Mouse (Mus musculus): ENCODE measurements around the gene Rsl24d1. TPM values are rescaled to one million over a fixed set of nuclear protein-coding genes. Genes with fewer than 3 reads are reported as not detected.
A peak's percentile ranks its signal among the peaks of the same experiment; 100 is the strongest.

The Rsl24d1 gene
- polyA plus RNA-seq (2014; fragmentation: Nextera tagmentation; extraction: Ambion mirVana), result 135 and 138 TPM in 2 replicates

- H3K9ac ChIP-seq (ENCODE audit: low read length), result peak within 1 kb of the TSS; percentile 82
- no peaks in the 10 kb centered on the region for H3K9me3 ChIP-seq (replicated peaks; ENCODE audit: control insufficient read depth, low read length)
- no peaks in the 10 kb centered on the region; the same call in 1 of the 2 replicates for H3K27me3 ChIP-seq (replicated peaks; ENCODE audit: control insufficient read depth, insufficient read depth, low read length)
- H3K27ac ChIP-seq (ENCODE audit: low read depth, low read length), result peak within 1 kb of the TSS; percentile 60; the same call in 1 of the 2 replicates
- peak within 1 kb of the TSS; percentile 90 for H3K4me3 ChIP-seq (ENCODE audit: low read depth, low read length)
- ATAC-seq (peak; percentile 98), DNase-seq (ENCODE audit: low spot score) (peak; percentile 96)
- WGBS, result under 1% methylated on average over 64 of the region's 64 CpGs
- peaks cover 28% of the 10 kb centered on the region for H3K36me3 ChIP-seq (ENCODE audit: control insufficient read depth, insufficient read depth, low read length)
- peak within 1 kb of the TSS; percentile 77 for H3K4me2 ChIP-seq (ENCODE audit: low read length)
- H3K4me1 ChIP-seq (ENCODE audit: control insufficient read depth, insufficient read depth, low read length), result peaks cover 2% of the 10 kb centered on the region; the same call in 1 of the 2 replicates
Observed at GRCm38 (mm10) chr9:73112919-73113906, at the start of gene Rsl24d1. TSS of gene Rsl24d1 (plus strand) at chr9:73113426.

DNA sequence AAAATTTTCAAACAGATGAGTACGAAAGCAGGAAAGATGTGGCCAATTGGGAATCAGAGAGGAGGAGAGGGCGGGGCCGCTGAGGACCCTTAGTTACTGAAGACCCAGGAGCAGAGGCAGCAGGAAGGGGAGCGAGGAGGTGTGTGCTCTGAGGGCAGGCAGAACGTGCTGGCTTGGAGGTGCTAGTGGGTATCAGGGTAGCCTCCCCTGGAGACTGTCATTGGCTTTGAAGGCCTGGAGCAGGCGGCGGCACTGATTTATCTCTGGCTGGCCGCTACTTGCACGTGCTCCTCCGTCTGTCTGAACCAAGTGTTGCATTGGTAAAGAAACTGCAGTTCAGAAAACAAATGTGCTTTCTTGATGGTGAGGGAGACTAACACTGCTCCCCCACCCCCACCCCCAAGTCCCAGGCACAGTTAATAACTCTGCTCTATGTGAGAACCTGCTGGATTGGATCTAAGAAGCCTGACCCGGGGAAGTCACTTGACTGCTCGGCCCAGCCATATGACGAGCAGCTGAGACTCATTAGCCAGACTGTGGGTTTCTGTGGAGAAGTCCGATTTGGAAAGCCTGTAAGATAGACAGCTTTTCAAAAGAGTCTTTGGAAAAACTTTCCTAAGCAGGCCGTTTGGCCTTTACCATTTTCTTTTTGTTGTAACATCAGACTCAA lies 49.5 kb upstream of the Rsl24d1 start:
- 38% methylated on average over 15 of the region's 15 CpGs for WGBS

GRCm38 (mm10) chr9:73067086-73067485 lies 46.1 kb upstream of the Rsl24d1 start:
- no peaks in the 10 kb centered on the region for H3K4me1 ChIP-seq (ENCODE audit: control insufficient read depth, insufficient read depth, low read length)
- 34% methylated on average over 10 of the region's 10 CpGs for WGBS
- H3K27me3 ChIP-seq (replicated peaks; ENCODE audit: control insufficient read depth, insufficient read depth, low read length), result no peaks in the 10 kb centered on the region
- no peak overlapping the region for H3K9ac ChIP-seq (ENCODE audit: low read length)
- no peaks in the 10 kb centered on the region for H3K36me3 ChIP-seq (ENCODE audit: control insufficient read depth, insufficient read depth, low read length)
- no peak for DNase-seq (ENCODE audit: low spot score)
- H3K4me3 ChIP-seq (ENCODE audit: low read depth, low read length), result no peak overlapping the region
- no peak for ATAC-seq
- no peak overlapping the region for H3K27ac ChIP-seq (ENCODE audit: low read depth, low read length)
- H3K4me2 ChIP-seq (ENCODE audit: low read length), result no peak overlapping the region
- H3K9me3 ChIP-seq (replicated peaks; ENCODE audit: control insufficient read depth, low read length), result no peaks in the 10 kb centered on the region

More for the DNA sequence above, 49.5 kb upstream of the Rsl24d1 start:
- Histone ChIP-seq H3K9me3 (replicated peaks; ENCODE audit: control insufficient read depth, low read length) (no peaks in the 10 kb centered on the region), H3K4me3 (ENCODE audit: low read depth, low read length) (no peak overlapping the region), H3K9ac (ENCODE audit: low read length) (peak overlapping the region; percentile 37; the same call in 1 of the 2 replicates), H3K4me2 (ENCODE audit: low read length) (no peak overlapping the region), H3K4me1 (ENCODE audit: control insufficient read depth, insufficient read depth, low read length) (no peaks in the 10 kb centered on the region), H3K36me3 (ENCODE audit: control insufficient read depth, insufficient read depth, low read length) (no peaks in the 10 kb centered on the region), H3K27me3 (replicated peaks; ENCODE audit: control insufficient read depth, insufficient read depth, low read length) (no peaks in the 10 kb centered on the region), H3K27ac (ENCODE audit: low read depth, low read length) (no peak overlapping the region)
- ATAC-seq (no peak), DNase-seq (ENCODE audit: low spot score) (no peak)

GRCm38 (mm10) chr9:73068230-73068679 lies 45.0 kb upstream of the Rsl24d1 start:
- H3K36me3 ChIP-seq (ENCODE audit: control insufficient read depth, insufficient read depth, low read length), result no peaks in the 10 kb centered on the region

GRCm38 (mm10) chr9:73068688-73069087 lies 44.5 kb upstream of the Rsl24d1 start:
- ATAC-seq (no peak), DNase-seq (ENCODE audit: low spot score) (no peak)
- H3K9ac ChIP-seq (ENCODE audit: low read length), result no peak overlapping the region
- no peak overlapping the region for H3K4me3 ChIP-seq (ENCODE audit: low read depth, low read length)
- no peaks in the 10 kb centered on the region for H3K27me3 ChIP-seq (replicated peaks; ENCODE audit: control insufficient read depth, insufficient read depth, low read length)
- 94% methylated on average over 6 of the region's 6 CpGs for WGBS
- H3K36me3 ChIP-seq (ENCODE audit: control insufficient read depth, insufficient read depth, low read length), result no peaks in the 10 kb centered on the region
- no peak overlapping the region for H3K4me2 ChIP-seq (ENCODE audit: low read length)
- no peaks in the 10 kb centered on the region for H3K9me3 ChIP-seq (replicated peaks; ENCODE audit: control insufficient read depth, low read length)
- no peaks in the 10 kb centered on the region for H3K4me1 ChIP-seq (ENCODE audit: control insufficient read depth, insufficient read depth, low read length)
- H3K27ac ChIP-seq (ENCODE audit: low read depth, low read length), result no peak overlapping the region

More at GRCm38 (mm10) chr9:73068230-73068679, 45.0 kb upstream of the Rsl24d1 start:
- no peaks in the 10 kb centered on the region for H3K9me3 ChIP-seq (replicated peaks; ENCODE audit: control insufficient read depth, low read length)
- no peaks in the 10 kb centered on the region for H3K4me1 ChIP-seq (ENCODE audit: control insufficient read depth, insufficient read depth, low read length)
- WGBS, result 69% methylated on average over 6 of the region's 6 CpGs
- no peaks in the 10 kb centered on the region for H3K27me3 ChIP-seq (replicated peaks; ENCODE audit: control insufficient read depth, insufficient read depth, low read length)
- H3K9ac ChIP-seq (ENCODE audit: low read length), result no peak overlapping the region
- DNase-seq (ENCODE audit: low spot score) (no peak), ATAC-seq (no peak)
- no peak overlapping the region for H3K4me2 ChIP-seq (ENCODE audit: low read length)
- H3K4me3 ChIP-seq (ENCODE audit: low read depth, low read length), result no peak overlapping the region
- H3K27ac ChIP-seq (ENCODE audit: low read depth, low read length), result no peak overlapping the region

DNA sequence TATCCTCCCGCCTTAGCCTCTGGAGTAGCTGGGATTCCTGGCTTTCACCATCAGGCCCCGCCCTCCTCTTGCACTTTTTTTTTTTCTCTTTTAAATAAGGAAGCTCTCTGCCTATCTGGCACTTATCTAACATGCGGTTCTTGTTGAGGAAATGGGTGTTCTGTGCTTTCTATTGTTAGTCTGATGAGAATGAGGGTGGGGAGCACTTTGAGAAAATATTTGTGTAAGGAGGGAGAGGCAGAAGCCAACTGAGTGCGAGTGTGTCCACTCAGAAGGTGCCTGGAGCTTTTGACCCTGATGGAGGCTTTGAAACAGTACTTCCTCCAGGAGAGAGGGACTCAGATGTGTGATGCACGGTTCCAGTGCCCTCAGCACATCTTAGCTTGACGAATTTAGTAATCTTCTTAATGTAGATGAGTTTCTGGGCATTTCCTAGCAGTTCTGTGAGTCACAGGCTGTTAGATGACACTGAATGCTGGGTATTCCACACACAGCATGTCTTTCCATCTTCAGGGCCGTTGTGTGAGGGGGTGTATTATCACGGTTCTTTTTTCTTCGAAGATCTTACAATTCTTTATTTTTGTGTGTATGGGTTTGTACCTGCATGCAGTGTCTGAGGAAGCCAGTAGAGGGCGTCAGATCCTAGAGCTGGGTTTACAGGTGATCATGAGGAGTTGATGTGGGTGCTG lies 42.1 kb upstream of the Rsl24d1 start:
- ATAC-seq, result no peak
- Histone ChIP-seq H3K9me3 (replicated peaks; ENCODE audit: control insufficient read depth, low read length) (no peaks in the 10 kb centered on the region), H3K4me1 (ENCODE audit: control insufficient read depth, insufficient read depth, low read length) (no peaks in the 10 kb centered on the region), H3K27ac (ENCODE audit: low read depth, low read length) (no peak overlapping the region), H3K27me3 (replicated peaks; ENCODE audit: control insufficient read depth, insufficient read depth, low read length) (no peaks in the 10 kb centered on the region), H3K4me2 (ENCODE audit: low read length) (no peak overlapping the region), H3K4me3 (ENCODE audit: low read depth, low read length) (no peak overlapping the region), H3K9ac (ENCODE audit: low read length) (no peak overlapping the region), H3K36me3 (ENCODE audit: control insufficient read depth, insufficient read depth, low read length) (no peaks in the 10 kb centered on the region)
- no peak for DNase-seq (ENCODE audit: low spot score)
- 78% methylated on average over 10 of the region's 10 CpGs for WGBS

- Histone ChIP-seq H3K9me3 (replicated peaks; ENCODE audit: control insufficient read depth, low read length) (no peaks in the 10 kb centered on the region), H3K9ac (ENCODE audit: low read length) (no peak overlapping the region), H3K4me3 (ENCODE audit: low read depth, low read length) (no peak overlapping the region), H3K27ac (ENCODE audit: low read depth, low read length) (no peak overlapping the region), H3K36me3 (ENCODE audit: control insufficient read depth, insufficient read depth, low read length) (no peaks in the 10 kb centered on the region), H3K4me1 (ENCODE audit: control insufficient read depth, insufficient read depth, low read length) (no peaks in the 10 kb centered on the region), H3K27me3 (replicated peaks; ENCODE audit: control insufficient read depth, insufficient read depth, low read length) (no peaks in the 10 kb centered on the region), H3K4me2 (ENCODE audit: low read length) (no peak overlapping the region)
- ATAC-seq, result no peak
- DNase-seq (ENCODE audit: low spot score), result no peak
- WGBS, result 82% methylated on average over 8 of the region's 8 CpGs
Observed at GRCm38 (mm10) chr9:73072426-73072825, 40.8 kb upstream of the Rsl24d1 start.

- Histone ChIP-seq H3K27me3 (replicated peaks; ENCODE audit: control insufficient read depth, insufficient read depth, low read length) (no peaks in the 10 kb centered on the region), H3K9ac (ENCODE audit: low read length) (no peak overlapping the region), H3K36me3 (ENCODE audit: control insufficient read depth, insufficient read depth, low read length) (no peaks in the 10 kb centered on the region), H3K9me3 (replicated peaks; ENCODE audit: control insufficient read depth, low read length) (no peaks in the 10 kb centered on the region), H3K4me3 (ENCODE audit: low read depth, low read length) (no peak overlapping the region), H3K4me1 (ENCODE audit: control insufficient read depth, insufficient read depth, low read length) (no peaks in the 10 kb centered on the region), H3K27ac (ENCODE audit: low read depth, low read length) (no peak overlapping the region), H3K4me2 (ENCODE audit: low read length) (no peak overlapping the region)
- no peak for DNase-seq (ENCODE audit: low spot score)
- ATAC-seq, result no peak
- 95% methylated on average over 5 of the region's 5 CpGs for whole genome bisulfite sequencing
Observed at GRCm38 (mm10) chr9:73073169-73073568, 40.1 kb upstream of the Rsl24d1 start.

Data from forebrain, embryonic 14.5 days (tissue).